Mouse (Mus musculus): ENCODE results near the gene Cspg4. TPM values are rescaled to one million over a fixed set of nuclear protein-coding genes. Genes with fewer than 3 reads are reported as not detected.
A peak's percentile ranks its signal among the peaks of the same experiment; 100 is the strongest.

Cspg4 gene
- 10 to 100 TPM; 12.4 to 16.5 TPM for total RNA-seq (2021)
- long read RNA-seq, experiment 1, partial matches to known transcripts: 1 of 5 reads
- long read RNA-seq, experiment 1, other reads (novel, unspliced or antisense): 4 of 5 reads
- long read RNA-seq, experiment 2, partial matches to known transcripts: 7 of 10 reads
- long read RNA-seq, experiment 2, other reads (novel, unspliced or antisense): 3 of 10 reads

- no peak for DNase-seq (ENCODE audit: low spot score in 2 of 2)
Observed at GRCm38 (mm10) chr9:56864832-56865231, at the start of gene Cspg4. Gene Cspg4, plus strand, starts transcription at chr9:56865033.

GRCm38 (mm10) chr9:56824900-56825299 lies 39.9 kb upstream of the Cspg4 start:
- DNase-seq (ENCODE audit: low spot score in 2 of 2): no peak

- DNase-seq (ENCODE audit: low spot score in 2 of 2): no peak
Observed at GRCm38 (mm10) chr9:56825476-56826213, 39.2 kb upstream of the Cspg4 start.

- no peak for DNase-seq (ENCODE audit: low spot score in 2 of 2)
Observed at GRCm38 (mm10) chr9:56828146-56828545, 36.7 kb upstream of the Cspg4 start.

- DNase-seq (ENCODE audit: low spot score in 2 of 2): no peak
Observed at GRCm38 (mm10) chr9:56828841-56829240, 36.0 kb upstream of the Cspg4 start.

- no peak for DNase-seq (ENCODE audit: low spot score in 2 of 2)
Observed at GRCm38 (mm10) chr9:56830162-56830561, 34.7 kb upstream of the Cspg4 start.

- no peak for DNase-seq (ENCODE audit: low spot score in 2 of 2)
Observed at GRCm38 (mm10) chr9:56831904-56832303, 32.9 kb upstream of the Cspg4 start.

- no peak for DNase-seq (ENCODE audit: low spot score in 2 of 2)
Observed at GRCm38 (mm10) chr9:56832900-56833299, 31.9 kb upstream of the Cspg4 start.

GRCm38 (mm10) chr9:56835152-56835551 lies 29.7 kb upstream of the Cspg4 start:
- no peak for DNase-seq (ENCODE audit: low spot score in 2 of 2)

- no peak for DNase-seq (ENCODE audit: low spot score in 2 of 2)
Observed at GRCm38 (mm10) chr9:56840721-56841120, 24.1 kb upstream of the Cspg4 start.

GRCm38 (mm10) chr9:56841864-56842263 lies 23.0 kb upstream of the Cspg4 start:
- no peak for DNase-seq (ENCODE audit: low spot score in 2 of 2)

GRCm38 (mm10) chr9:56842303-56842719 lies 22.5 kb upstream of the Cspg4 start:
- no peak for DNase-seq (ENCODE audit: low spot score in 2 of 2)

GRCm38 (mm10) chr9:56843679-56844188 lies 21.1 kb upstream of the Cspg4 start:
- DNase-seq (ENCODE audit: low spot score in 2 of 2): peak in 1 of 2 experiments; percentile 51

GRCm38 (mm10) chr9:56844644-56845043 lies 20.2 kb upstream of the Cspg4 start:
- DNase-seq (ENCODE audit: low spot score in 2 of 2): no peak

GRCm38 (mm10) chr9:56847523-56847922 lies 17.3 kb upstream of the Cspg4 start:
- no peak for DNase-seq (ENCODE audit: low spot score in 2 of 2)

- DNase-seq (ENCODE audit: low spot score in 2 of 2): no peak
Observed at GRCm38 (mm10) chr9:56850128-56850904, 14.5 kb upstream of the Cspg4 start.

- no peak for DNase-seq (ENCODE audit: low spot score in 2 of 2)
Observed at GRCm38 (mm10) chr9:56850905-56851252, 14.0 kb upstream of the Cspg4 start.

GRCm38 (mm10) chr9:56851778-56852177 lies 13.1 kb upstream of the Cspg4 start:
- no peak for DNase-seq (ENCODE audit: low spot score in 2 of 2)

- no peak for DNase-seq (ENCODE audit: low spot score in 2 of 2)
Observed at GRCm38 (mm10) chr9:56857463-56857862, 7.4 kb upstream of the Cspg4 start.

- DNase-seq (ENCODE audit: low spot score in 2 of 2): no peak
Observed at GRCm38 (mm10) chr9:56860035-56860434, 4.8 kb upstream of the Cspg4 start.

GRCm38 (mm10) chr9:56860486-56861269 lies 4.2 kb upstream of the Cspg4 start:
- DNase-seq (ENCODE audit: low spot score in 2 of 2): no peak
